Mouse (Mus musculus): ENCODE measurements around the gene Olfr1415. TPM values are rescaled to one million over a fixed set of nuclear protein-coding genes. Genes with fewer than 3 reads are reported as not detected.
"Not testable (repeated sequence)": the region's sequence is repeated elsewhere in the genome, so short reads cannot be mapped to it uniquely, and the experiment has no call there.

The Olfr1415 gene
- total RNA-seq (2021) = not detected

DNA sequence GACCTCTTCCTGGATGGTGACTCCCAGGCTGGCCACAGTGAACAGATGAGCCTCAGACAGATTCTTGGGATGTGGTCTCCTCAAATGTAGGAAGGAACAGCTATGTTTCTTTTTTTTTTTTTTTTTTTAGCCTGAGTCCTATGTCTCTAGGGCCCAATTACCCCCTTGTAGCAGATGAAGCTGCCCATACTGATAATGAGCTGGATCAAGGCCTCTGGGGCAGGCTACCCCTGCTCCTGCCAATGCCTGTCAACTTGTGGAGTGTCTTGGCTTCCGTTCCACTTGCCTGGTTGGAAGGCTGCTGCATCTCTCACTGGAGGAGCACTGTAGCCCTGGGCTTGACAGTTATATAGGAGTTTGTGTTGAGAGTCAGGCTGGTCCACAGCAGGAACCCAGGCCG is at the start of gene Olfr1415:
Gene Olfr1415, minus strand, starts transcription at position 101 of the 400 bp plus-strand sequence.
- intact Hi-C loops (cut with DNase I) = no loop called here
- no peak for DNase-seq

DNA sequence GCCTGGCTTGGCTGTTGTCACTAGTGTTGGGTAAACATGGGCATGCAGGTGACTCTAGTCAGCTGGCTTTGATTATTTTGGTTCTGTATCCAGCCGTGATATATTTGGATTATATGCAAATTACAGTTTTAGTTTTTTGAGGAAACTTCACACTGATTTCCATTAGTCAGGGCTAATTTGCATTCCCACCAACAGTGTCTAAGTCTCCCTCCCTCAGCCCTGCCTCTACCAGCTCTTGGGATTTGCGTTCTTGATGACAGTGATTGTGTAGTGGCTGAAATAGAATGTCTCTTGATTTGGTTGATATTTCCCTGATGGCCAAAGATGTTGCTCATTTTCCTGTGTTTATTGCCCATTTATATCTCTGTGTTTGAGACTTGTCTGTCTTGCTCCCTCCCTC is 43.2 kb upstream of the Olfr1415 start:
- no peak for DNase-seq
- intact Hi-C loops (cut with DNase I) = no loop called here

- DNase-seq = no peak
- intact Hi-C loops (cut with DNase I) = no loop called here
Observed at GRCm38 (mm10) chr1:92536972-92537371, 41.1 kb upstream of the Olfr1415 start.

- intact Hi-C loops (cut with DNase I) = loop anchor here (5.0 kb wide), 3 partner anchors 89 to 309 kb away; partner anchors contain the start of genes Gpc1 and Otos
- DNase-seq = no peak
Observed at GRCm38 (mm10) chr1:92523764-92524163, 27.9 kb upstream of the Olfr1415 start.

GRCm38 (mm10) chr1:92521376-92521775 is 25.5 kb upstream of the Olfr1415 start:
- DNase-seq = peak; percentile 60
- intact Hi-C loops (cut with DNase I) = loop anchor here (5.0 kb wide), 3 partner anchors 91 to 311 kb away; partner anchors contain the start of genes Gpc1 and Otos

- intact Hi-C loops (cut with DNase I) = no loop called here
- DNase-seq = no peak
Observed at GRCm38 (mm10) chr1:92519046-92519445, 23.1 kb upstream of the Olfr1415 start.

- intact Hi-C loops (cut with DNase I) = no loop called here
- no peak for DNase-seq
Observed at GRCm38 (mm10) chr1:92518561-92518960, 22.7 kb upstream of the Olfr1415 start, which contains the start of gene Olfr1414. Olfr1414 (minus strand) TSS chr1:92518661.

DNA sequence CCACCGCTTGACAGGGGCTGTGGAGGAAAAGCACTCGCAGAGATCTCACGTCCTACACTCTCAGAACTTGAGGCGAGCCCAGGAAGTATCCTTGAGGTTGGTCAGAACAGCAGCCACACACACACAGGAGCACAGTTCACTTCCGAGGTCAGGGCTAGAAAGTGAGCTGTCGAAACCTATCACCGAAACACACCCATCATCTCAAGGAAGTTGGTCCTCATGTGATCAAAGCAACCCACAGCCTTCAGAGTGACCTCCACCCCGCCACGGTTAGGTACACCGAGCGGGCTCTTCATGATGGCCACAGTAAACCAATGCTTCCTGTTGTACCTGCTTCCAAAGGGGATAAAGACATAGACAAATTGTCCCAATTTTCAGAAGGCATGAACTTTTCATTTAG is 19.5 kb upstream of the Olfr1415 start:
- DNase-seq = no peak
- intact Hi-C loops (cut with DNase I) = no loop called here

GRCm38 (mm10) chr1:92511646-92512045 is 15.7 kb upstream of the Olfr1415 start:
- DNase-seq; intact Hi-C loops (cut with DNase I): not testable (repeated sequence)

GRCm38 (mm10) chr1:92485013-92485412 is 10.9 kb downstream of the Olfr1415 start, which contains the start of gene Olfr1416:
Olfr1416 (minus strand) TSS chr1:92485113.
- no peak for DNase-seq
- intact Hi-C loops (cut with DNase I) = no loop called here

DNA sequence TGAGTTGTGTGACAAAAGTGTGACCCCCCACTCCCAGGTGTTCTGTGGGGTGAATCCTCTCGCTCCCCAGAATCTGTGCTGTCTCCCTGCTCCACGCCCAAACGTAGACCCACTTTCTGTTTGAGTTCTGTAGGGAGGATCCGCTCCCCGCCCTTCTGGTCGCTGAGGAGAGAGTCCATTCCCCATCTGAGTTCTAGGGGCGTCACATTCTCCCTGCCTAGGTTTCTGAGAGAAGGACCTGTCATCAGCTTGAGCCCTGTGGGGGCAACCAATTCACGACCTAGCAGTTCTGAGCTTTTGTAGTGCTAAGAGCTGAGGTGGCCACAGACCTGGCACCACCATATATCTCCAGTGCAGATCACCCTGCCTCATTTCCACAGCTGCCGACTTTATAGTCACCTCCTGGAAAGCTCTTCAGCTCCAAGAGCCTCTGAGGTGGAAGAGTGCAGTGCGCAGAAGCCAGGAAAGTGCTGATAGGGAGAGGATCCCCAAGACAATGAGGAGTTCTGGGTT is 21.8 kb downstream of the Olfr1415 start:
- intact Hi-C loops (cut with DNase I) = loop anchor here (5.0 kb wide), 1 partner anchor 138 kb away; no protein-coding TSS in a partner anchor
- DNase-seq = no peak

GRCm38 (mm10) chr1:92473165-92474041 is 22.5 kb downstream of the Olfr1415 start, which contains the start of gene Ndufa10:
Ndufa10 (minus strand) TSS chr1:92473860.
- DNase-seq = peak; percentile 95
- intact Hi-C loops (cut with DNase I) = loop anchor here (5.0 kb wide), 1 partner anchor 139 kb away; no protein-coding TSS in a partner anchor

- intact Hi-C loops (cut with DNase I) = loop anchor here (10.0 kb wide), 1 partner anchor 924 kb away; the partner anchor contains the start of gene Asb1
Observed at GRCm38 (mm10) chr1:92468891-92469290, 27.0 kb downstream of the Olfr1415 start.

GRCm38 (mm10) chr1:92458416-92458815 is 37.5 kb downstream of the Olfr1415 start:
- intact Hi-C loops (cut with DNase I) = no loop called here

More at GRCm38 (mm10) chr1:92468891-92469290, 27.0 kb downstream of the Olfr1415 start:
- no peak for DNase-seq

GRCm38 (mm10) chr1:92457758-92458157 is 38.1 kb downstream of the Olfr1415 start:
- intact Hi-C loops (cut with DNase I) = no loop called here
- no peak for DNase-seq

More at GRCm38 (mm10) chr1:92458416-92458815, 37.5 kb downstream of the Olfr1415 start:
- DNase-seq = no peak

GRCm38 (mm10) chr1:92453751-92454445 is 42.0 kb downstream of the Olfr1415 start:
- no peak for DNase-seq
- intact Hi-C loops (cut with DNase I) = loop anchor here (5.0 kb wide), 2 partner anchors 277 to 477 kb away; no protein-coding TSS in a partner anchor

DNA sequence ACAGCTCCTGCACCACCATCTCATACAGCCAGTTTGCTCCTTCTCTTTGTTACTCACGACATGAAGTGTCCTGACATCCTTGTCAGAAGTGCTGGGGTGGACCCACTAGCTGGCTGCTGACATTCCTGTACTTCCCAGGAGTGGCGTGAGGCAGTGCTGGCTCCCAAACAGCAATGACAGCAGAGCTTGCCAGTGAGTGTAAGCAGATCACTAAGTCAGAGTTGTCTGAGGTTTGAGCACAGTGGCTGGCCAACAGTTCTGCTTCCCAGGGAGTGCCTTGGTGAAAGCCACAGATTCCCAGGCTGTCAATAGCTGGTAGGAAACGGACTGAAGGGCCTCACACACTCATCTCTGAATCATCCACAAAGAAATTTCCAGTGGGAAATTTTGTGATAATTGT is 47.6 kb downstream of the Olfr1415 start:
- no peak for DNase-seq
- intact Hi-C loops (cut with DNase I) = no loop called here

- intact Hi-C loops (cut with DNase I) = no loop called here
- DNase-seq = no peak
Observed at GRCm38 (mm10) chr1:92441453-92442063, 54.3 kb downstream of the Olfr1415 start.

- DNase-seq = no peak
Observed at GRCm38 (mm10) chr1:92440066-92440750, 55.7 kb downstream of the Olfr1415 start.

More at GRCm38 (mm10) chr1:92440066-92440750, 55.7 kb downstream of the Olfr1415 start:
- intact Hi-C loops (cut with DNase I) = no loop called here

All from left cerebral cortex, postnatal 4 days (tissue).